Mouse (Mus musculus) adipocyte (in vitro differentiated cells): Measurements from ENCODE around the gene Sept10.

ENCODE experiments used
- DNase-seq: peaks from one replicate; pipeline ENCODE4 v3.0.0-alpha.2; 2016; ENCODE audit warnings: low spot score

The Sept10 gene

GRCm38 (mm10) chr10:59225137-59225536 lies 3.5 kb upstream of the Sept10 start:
- DNase-seq = no peak

GRCm38 (mm10) chr10:59223890-59224289 lies 2.2 kb upstream of the Sept10 start:
- DNase-seq = no peak

- no peak for DNase-seq
Measured at GRCm38 (mm10) chr10:59223301-59223700, 1.7 kb upstream of the Sept10 start.

- DNase-seq = peak; percentile 50
Measured at GRCm38 (mm10) chr10:59222271-59223101, 839 bp upstream of the Sept10 start.

GRCm38 (mm10) chr10:59220824-59221472 lies 699 bp downstream of the Sept10 start:
- peak; percentile 74 for DNase-seq

- DNase-seq = no peak
Measured at GRCm38 (mm10) chr10:59200011-59200410, 21.6 kb downstream of the Sept10 start.

- peak; percentile 34 for DNase-seq
Measured at GRCm38 (mm10) chr10:59196763-59197162, 24.9 kb downstream of the Sept10 start.

GRCm38 (mm10) chr10:59194891-59195290 lies 26.8 kb downstream of the Sept10 start:
- no peak for DNase-seq

GRCm38 (mm10) chr10:59182306-59182705 lies 39.3 kb downstream of the Sept10 start:
- DNase-seq = peak; percentile 53

GRCm38 (mm10) chr10:59179620-59180019 lies 42.0 kb downstream of the Sept10 start:
- no peak for DNase-seq

GRCm38 (mm10) chr10:59172539-59172938 lies 49.1 kb downstream of the Sept10 start:
- peak; percentile 21 for DNase-seq

- DNase-seq = no peak
Measured at GRCm38 (mm10) chr10:59171042-59171441, 50.6 kb downstream of the Sept10 start.

GRCm38 (mm10) chr10:59166104-59166944 lies 55.3 kb downstream of the Sept10 start:
- DNase-seq = peak; percentile 81

GRCm38 (mm10) chr10:59162185-59162897 lies 59.3 kb downstream of the Sept10 start:
- DNase-seq = no peak

- no peak for DNase-seq
Measured at GRCm38 (mm10) chr10:59158627-59159026, 63.0 kb downstream of the Sept10 start.

GRCm38 (mm10) chr10:59152544-59153081 lies 69.0 kb downstream of the Sept10 start:
- DNase-seq = peak; percentile 6

- DNase-seq = no peak
Measured at GRCm38 (mm10) chr10:59150938-59151657, 70.5 kb downstream of the Sept10 start.

- peak; percentile 65 for DNase-seq
Measured at GRCm38 (mm10) chr10:59149956-59150383, 71.7 kb downstream of the Sept10 start.

GRCm38 (mm10) chr10:59133478-59134009 lies 88.1 kb downstream of the Sept10 start:
- no peak for DNase-seq

- no peak for DNase-seq
Measured at GRCm38 (mm10) chr10:59131926-59132628, 89.6 kb downstream of the Sept10 start.
